Mouse (Mus musculus) thymus, postnatal 10 days (tissue): ENCODE data around the gene Micu1.

Experiments
- DNase-seq, 2 experiments: peaks; one replicate each; pipeline ENCODE4 v3.0.0; 2021; ENCODE audit warnings: low spot score in 2 of 2

Micu1 gene

DNA sequence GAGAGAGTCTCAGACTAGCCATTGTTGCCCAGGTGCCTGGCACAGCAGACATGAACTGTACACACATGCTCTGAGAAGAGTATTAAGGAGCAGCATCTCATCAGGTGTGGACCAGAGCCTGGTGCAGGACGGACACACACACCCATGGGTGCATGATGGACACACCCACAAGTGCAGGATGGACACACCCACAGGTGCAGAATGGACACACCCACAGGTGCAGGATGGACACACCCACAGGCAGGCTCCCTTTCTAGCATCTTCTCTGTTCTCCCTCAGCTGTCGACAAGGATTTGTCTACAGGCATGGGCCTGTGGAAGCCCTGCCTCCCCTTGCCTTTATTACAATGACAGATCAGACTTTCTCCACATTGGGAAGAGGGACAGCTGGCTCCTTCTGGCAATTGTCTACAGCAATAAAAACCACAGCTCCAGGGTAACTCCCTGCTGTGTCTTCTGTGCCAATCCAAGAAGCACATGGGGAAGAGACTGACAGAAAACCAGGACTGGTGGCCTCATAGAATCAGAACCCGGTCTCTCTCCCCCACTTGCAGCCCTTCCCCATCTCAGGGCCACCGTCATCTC is 107.8 kb downstream of the Micu1 start:
- DNase-seq: no peak

DNA sequence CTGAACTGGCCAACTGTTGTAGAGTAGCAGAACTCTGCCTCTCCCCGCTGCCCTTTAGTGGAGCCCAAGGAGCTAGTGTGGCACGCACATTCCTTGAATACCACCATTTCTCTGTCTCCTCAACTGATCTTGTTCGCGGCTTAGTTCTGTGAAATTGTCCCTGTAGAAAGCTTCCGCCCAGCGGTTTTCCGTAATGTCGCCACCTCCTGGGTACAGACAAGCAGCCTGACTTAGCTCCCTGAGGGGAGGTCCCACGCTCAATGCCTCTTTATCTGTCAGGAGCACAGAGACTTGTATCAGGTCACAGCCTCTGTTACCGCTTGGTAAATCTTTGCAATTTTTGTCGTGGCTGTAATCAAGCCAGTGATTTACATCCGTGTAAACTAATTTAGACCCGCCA is 110.7 kb downstream of the Micu1 start:
- no peak for DNase-seq

DNA sequence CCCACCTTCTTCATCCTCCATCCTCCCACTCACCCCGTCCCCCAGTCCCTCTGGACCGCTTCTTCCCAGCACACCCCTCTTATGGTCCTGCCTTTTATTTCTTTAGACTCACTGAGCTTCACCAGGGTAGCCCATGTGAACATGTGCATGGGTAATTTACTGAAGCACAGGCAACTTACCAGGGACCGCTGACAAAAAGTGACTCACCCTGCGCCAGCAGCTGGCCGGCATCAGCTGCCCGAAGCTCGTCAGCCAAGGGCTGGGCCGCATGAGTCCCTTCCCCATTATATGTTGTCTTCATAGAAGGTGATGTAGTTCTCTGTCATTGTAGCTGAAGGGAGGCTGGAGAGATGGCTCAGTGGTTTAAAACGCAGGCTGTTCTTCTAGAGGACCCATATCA is 111.5 kb downstream of the Micu1 start:
- no peak for DNase-seq

DNA sequence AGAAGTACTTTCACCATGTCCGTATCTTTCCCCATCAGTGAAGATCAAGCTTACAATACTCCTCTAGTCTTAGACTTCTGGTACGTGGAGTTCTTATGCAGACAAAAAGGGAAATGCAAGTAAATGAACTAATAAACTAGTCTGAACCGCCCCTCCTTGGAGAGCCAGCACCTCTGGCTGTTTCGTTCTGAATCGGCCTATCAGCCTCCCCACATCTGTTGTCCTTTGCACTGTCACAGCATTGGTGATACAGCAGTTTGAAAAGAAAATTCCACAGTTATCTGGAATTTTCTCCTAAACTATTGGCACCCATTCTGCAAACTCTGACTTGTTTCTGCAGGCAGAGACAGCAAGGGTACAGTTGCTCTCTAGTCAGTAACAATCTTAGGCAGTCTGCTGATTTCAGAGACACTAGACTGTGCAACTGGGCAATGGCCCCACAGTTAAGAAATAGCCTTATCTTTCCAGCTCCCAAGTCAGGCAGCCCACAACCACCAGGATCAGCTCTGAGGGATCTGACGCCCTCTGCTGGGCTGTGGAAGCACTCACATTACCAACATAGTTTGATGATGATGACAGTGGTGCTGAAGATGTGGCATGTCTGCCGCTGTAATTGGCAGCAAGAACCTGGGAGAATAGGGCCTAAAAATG is 112.4 kb downstream of the Micu1 start:
- peak in 1 of 2 experiments; percentile 41 for DNase-seq

DNA sequence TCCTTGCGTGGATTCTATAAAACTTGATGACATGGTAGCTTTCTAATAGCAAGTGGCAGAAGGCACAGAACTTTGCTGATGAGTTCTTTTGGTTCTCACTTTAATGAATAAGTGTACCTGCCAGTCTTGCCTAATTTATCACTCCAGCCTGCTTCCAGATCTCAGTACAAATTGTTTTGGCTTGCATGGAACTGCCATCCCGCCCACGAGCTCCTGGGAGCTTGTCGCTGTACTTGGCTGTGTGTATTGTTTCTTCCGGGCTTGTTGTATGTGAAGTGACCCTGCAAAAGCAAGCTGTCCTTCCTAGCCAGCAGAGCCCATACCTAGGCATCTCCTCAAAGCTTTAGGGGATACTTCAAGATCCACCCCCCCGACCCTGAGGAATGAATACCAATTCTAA is 114.3 kb downstream of the Micu1 start:
- DNase-seq: no peak

DNA sequence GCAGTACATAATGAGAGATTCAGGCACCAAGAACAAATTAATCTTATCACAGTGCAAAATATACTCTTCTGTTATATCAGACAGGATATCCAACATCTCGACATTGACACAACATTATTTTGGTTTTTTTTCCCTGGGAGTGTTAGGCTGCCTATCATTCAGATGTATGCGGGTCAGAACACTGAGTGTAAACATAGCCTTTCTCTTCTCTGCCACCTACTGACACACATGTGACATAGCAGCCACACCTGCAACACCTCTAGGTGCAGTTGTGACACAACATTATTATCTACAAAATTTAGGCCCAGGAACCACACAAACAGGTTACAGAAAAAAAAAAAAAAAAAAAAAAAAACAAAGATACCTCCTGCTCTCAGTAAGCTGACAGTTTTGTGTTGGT is 115.3 kb downstream of the Micu1 start:
- DNase-seq: peak; percentile 16 to 53

DNA sequence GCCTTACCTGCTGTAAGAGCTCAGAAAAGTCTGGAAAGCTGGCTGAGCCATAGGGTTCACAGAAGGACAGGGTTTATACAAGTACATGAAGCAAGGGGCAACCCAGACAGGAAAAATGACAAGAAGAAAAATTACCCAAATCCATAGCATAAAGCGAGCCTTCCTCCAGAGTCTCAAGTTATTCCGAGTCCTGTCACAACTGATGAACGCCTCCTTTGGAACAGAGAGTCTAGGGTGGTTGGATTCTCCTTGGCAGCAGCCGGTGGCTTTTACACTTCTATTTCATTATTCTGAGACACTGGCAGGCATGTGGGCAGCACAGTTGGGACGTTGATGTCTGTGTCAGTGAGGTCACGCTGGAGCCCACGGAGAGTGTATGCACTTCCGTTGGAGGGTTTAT is 115.7 kb downstream of the Micu1 start:
- DNase-seq: no peak

DNA sequence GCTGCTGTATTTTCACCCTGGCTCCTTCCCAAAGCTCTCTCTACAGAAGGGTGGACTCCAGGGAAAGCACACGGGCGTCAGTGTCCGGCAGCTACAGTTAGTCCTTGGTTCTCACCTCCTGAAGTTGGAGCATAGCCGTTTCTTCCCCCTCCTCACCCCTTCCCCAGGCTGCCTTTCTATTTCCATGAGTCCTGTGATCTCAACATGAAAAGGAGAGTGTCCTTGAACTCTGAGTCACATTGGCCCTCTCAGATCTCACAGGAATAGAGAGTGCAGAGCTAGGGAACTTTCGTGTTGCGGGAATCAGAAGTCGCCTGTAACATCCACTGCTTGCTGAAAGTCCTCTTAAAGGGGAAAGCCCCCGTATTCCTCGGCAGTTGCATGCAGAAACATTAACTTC is 116.9 kb downstream of the Micu1 start:
- DNase-seq: no peak

DNA sequence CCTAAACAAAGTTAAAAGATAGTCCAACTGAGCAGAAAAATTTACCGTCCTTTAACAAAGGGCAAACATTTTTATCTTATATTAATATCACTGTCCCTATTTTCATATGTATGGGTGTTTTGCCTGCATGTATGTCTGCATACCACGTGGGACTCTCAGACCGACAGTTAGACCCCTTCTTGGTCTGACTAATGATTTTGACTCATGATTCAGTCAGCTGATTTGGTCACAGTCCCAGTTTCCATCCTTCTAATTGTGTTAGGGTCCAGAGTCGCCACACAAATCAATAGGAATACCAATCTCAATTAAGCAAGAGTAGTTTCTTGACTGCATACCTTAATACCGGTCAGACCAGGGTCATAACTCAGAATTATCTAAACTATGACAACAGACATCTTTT is 118.6 kb downstream of the Micu1 start:
- DNase-seq: no peak

DNA sequence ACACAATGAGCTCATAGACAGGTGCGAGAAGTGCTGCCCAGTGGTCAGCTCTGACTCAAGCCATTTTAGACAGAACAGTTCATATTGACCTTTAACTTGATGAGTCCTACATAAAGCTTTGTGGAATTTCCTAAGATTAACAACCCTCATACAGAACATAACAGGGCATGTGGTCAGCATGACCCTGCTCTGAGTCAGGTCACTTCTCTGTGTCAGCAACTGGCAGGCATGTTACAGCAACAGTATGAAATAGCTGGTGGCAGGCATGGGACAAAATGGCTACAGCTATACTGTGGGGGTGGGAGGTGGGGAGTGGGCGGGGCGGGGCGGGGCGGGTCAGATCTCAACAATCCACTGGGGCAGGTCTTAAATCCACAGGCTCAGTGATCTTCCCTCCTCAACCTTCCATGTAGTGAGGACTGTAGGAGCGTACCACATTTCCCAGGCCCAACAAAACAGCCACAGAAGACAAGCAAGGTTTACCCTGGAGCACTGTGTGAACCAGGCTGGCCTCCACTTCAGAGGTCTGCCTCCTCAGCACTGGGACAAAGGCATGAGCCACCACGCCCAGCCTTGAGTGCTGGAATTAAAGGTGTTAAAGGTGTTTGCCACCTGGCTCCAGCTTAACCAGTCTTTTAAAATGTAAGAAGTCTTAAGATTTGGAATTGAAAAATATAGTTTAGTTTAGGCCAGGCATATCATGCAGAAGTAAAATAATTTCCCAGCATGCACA is 119.2 kb downstream of the Micu1 start:
- DNase-seq: no peak

DNA sequence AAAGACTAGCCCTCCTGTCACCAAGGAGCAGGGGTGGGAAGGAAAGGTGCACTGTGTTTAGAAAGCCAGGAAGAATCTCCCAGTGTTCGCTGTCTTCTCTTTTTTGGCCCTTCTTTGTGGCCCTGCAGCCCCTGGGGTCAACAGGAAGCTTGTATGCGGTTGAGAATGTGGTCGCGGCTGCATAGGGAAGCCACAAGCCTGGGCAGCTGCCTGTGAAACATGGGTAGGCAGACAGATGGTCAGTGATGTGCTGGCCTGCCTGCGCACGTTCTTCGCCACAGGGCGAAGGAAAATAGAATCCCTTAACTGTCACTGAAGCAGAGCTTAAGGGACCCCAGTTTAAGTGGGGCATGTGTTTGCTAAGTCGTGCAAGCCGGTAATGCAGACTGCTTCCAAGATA is 120.6 kb downstream of the Micu1 start:
- no peak for DNase-seq

DNA sequence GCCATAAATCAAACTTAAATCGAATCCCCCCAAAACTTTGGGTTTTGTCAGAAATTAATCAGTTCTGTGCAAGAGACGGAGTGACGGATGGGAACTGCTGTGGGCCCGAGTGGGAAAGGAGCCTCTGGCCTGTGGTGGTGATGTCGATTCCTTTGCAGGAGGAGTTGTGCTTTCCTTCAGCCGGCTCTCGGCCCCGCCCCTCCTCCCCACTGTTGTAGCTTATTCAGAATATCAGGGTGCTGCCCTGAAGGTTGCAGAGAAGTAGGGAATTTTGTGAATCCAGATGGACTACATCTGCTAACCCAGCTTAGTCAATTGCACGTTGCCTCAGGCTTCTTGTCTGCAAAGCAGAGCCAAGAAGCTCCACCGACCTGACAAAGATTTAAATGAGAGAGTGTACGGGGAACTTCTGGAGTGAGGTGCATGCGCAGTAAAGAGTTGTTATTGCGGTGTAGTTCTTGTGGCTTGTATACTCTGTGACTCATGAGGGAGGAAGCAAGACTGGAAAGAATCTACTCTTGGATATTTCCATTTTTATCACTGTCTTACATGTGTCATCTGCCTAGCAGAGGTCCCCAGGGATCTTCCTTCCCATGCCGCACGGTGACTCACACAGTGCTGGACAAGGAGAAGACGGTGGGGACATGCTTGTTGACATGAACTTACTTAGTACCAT is 123.0 kb downstream of the Micu1 start:
- DNase-seq: no peak

DNA sequence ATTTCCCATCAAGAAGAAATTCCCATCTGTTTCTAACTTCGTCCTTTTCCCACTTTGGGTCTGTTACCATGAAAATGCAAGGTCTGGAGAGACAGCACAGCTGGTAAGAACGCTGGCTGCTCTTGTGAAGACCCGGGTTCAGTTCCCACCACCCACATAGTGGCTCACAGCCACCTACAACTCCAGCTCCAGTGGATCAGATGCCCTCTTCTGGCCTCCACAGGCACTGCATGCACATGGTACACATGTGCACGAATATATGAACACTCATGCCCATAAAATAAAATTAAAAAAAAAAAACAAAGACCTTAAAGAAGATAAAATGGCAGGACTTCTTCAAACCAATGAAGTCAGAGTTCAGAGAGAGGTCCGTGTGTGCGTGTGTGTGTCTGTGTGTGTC is 127.6 kb downstream of the Micu1 start:
- DNase-seq: no peak

DNA sequence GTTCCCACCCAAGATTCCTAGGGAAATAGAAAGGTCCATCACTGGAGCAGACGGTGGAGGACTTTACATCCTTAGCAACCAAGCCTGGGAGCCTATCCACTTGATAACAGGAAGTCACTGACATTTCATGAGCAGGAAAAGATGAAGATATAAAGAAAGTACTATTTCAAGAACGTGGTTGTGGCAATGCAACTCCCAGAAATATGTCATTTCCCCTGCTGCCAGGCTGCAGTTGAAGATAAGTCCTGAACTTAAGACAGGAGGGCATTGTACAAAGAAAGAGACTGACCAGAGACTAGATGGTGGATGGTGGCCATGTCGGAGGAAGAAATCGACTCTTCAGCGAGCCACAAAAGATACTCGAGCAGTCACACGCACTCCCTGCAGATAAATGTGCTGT is 129.7 kb downstream of the Micu1 start:
- no peak for DNase-seq

DNA sequence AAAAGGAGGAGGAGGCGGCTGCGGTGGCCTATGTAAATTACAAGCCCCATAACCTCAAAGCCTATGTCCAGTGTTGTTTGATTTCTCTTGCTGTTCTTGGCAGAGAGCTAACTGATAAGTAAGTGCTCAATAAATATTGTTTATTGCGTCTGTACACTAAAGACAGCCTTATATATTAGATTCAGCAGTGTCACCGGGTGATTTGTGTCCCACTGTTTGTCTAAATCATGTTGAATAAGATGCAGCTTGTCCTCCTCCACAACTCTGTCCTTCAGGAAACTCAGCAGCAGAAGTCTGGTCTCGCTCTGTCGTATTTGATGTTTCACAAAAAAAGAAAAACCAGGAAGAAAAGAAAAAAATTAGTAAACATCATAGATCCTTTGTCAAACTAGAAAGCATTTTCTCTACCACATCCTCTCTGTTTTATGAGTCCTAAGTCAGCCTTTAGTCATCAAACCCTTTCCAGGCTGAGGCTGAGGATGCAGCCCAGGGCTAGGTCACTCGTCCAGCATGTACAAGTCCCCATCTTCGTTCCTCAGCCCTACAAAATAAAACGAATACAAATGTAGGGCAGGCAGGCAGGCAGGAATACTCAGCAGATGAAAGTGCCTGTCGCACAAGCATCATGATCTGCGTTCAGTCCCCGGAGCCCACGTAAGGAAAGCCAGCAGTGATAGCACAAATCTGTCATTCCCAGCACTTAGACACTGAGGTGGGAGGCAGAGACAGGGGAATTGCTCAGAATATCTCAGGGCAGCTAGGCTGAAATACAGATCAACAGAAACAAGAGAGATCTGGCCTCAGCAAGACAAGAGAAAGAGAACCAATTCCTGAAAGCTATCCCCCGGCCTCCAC is 133.3 kb downstream of the Micu1 start:
- no peak for DNase-seq

DNA sequence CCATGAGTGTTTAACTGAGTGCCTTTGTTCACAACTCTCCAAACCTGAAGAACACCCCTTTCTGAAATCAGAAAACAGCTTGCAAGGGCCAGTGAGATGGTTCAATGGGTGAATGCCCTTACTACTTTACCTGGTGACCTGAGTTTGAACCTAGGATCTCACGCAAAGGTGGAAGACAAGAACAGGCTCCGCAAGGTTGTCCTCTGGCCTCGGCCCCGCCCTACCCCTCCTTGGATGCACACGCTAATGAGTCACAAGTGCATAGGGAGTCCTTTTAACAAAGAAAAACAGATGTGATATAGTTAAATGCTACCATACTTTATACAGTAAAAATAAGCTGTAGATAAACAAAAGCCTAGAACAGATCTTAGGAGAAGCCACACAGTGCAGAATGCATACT is 135.2 kb downstream of the Micu1 start:
- DNase-seq: no peak

DNA sequence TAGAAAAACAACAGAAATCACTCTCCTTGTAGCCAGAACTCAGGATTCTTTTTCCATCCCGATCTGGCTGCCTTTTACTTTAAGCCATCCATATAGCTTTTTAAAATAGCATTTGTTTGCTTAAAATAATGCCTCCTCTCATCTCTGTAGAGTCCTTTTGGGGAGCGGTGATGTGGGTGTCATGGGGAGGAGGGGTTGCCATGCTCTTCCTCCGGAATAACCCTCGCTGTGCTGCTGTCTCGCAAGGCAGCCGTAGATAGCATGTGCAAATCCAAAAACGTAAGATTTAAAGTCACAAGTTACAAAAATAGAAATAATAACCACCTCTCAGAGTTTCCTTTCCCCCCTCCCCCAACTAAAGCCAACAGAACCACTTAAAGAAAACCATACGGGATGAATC is 139.2 kb downstream of the Micu1 start:
- no peak for DNase-seq

DNA sequence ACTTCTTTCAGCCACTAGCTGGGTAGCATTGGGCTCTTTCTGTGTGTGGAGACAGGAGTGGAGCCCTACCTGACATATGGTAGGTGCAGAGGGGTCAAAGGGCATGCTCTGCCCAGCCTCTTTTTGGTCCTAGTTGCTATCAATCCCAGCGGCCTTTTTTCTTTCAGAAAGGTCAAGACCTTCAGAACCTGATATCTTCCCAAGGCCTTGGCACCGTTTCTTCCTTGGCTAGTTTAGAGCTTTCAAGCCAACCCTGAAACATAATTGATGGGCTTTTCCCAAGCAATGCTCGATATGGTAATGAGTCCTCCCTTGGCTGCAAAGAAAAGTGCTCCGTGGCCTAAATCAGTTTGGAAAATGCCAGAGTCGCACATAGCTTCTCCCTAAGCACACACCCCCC is 140.8 kb downstream of the Micu1 start:
- DNase-seq: no peak

DNA sequence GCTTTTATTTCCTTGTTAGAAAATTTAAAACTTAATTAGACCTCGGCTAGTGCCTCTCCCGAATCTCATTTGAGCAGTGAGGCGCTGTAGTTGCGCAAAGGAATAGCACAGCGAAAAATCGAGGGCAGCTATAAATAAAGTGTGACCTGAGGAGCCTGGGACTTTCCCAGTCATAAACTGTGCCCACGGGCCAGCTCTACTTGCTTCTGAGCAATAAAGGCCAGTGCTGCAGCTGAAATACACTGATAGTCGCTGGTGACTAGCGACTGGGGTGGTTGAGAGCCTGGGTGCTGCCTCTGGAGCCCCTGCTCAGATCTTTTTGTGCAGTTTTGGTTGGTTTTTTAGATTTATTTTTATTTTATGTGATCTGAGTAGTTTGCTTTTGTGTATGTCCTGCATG is 142.4 kb downstream of the Micu1 start:
- DNase-seq: no peak

DNA sequence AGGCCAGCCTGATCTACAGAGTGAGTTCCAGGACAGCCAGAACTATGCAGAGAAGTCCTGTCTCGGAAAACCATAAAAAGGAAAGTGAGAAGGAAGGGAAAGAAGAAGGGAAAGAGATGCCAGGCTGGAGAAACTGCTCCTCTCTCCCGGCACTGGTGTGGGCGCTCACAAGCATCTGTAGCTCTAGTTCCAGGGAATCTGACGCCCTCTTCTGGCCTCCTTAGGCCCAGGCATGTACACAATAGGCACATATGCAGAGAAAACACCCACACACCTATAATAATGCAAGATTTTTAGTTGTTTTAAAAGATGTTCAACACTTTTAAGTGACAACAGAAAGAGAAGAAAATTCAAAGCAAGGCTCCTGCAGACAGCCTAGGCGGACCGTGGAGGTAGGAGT is 144.1 kb downstream of the Micu1 start:
- no peak for DNase-seq

DNA sequence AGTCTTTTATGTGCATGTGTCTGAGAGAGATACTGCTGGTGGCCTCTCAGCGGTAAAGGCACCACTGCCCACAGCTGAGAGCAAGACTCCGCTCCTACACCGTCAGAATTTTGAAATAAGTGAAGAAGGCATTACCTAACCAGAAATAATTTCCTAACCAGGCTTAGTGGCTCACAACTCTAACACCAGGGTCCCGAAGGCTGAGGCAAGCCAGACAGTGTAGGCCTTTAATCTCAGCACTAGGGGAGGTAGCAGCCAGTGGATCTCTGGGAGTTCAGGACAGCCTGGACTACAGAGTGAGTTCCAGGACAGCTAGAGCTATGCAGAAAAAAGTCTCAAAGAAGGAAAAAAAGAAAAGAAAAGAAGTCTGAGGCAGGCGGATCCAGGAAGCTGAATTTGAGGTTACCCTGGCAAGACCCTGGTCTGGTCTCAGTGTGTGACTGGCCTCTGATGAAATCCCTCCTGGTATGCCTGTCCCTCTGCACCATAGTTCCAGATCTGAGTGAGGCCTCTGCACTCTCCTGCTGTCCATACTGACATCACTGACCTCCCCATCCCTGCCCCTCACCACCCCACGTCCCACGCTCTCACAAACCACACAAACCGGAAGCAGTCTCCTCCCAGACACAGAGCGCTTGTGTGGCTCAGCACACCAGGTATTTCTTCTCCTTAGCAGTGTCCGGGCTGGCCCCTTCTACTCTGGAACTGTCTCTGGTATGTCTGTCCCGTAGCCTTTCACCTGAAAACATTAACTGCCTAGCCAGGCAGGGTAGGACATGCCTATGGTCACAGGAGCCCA is 146.0 kb downstream of the Micu1 start:
- DNase-seq: no peak
